Mouse (Mus musculus) embryonic facial prominence, embryonic 11.5 days (tissue): ENCODE measurements around the gene Psmd12. TPM values are rescaled to one million over a fixed set of nuclear protein-coding genes. Genes with fewer than 3 reads are reported as not detected.
A peak's percentile ranks its signal among the peaks of the same experiment; 100 is the strongest.

Experiments used
- ATAC-seq: fragments of 200-750 bp; cut with Nextera tagmentation; replicated peaks from 2 replicates; pipeline ENCODE4 v1.8.0; 2017; ENCODE audit warnings: low read depth; ENCODE audit not compliant: insufficient number of reproducible peaks, low FRiP score, low TSS enrichment
- DNase-seq: peaks from one replicate; pipeline ENCODE4 v3.0.0-alpha.2; 2015; ENCODE audit warnings: low spot score
- H3K27ac ChIP-seq: fragments of 300-500 bp; sonication (generic); replicated peaks from 2 replicates; pipeline ENCODE4 v1.5.1; 2014; ENCODE audit warnings: mild to moderate bottlenecking, low read depth, low read length, control low read depth
- H3K27me3 ChIP-seq: fragments of 300-500 bp; sonication (generic); 2 replicates; pipeline ENCODE4 v1.6.1; 2014; ENCODE audit warnings: mild to moderate bottlenecking, low read length, moderate library complexity, mixed read lengths; ENCODE audit not compliant: control insufficient read depth, insufficient read depth
- H3K36me3 ChIP-seq: fragments of 300-500 bp; sonication (generic); replicated peaks from 2 replicates; pipeline ENCODE4 v1.6.1; 2014; ENCODE audit warnings: low read depth, mild to moderate bottlenecking, low read length, moderate library complexity, mixed read lengths; ENCODE audit not compliant: control insufficient read depth, insufficient read depth
- H3K4me1 ChIP-seq: fragments of 300-500 bp; sonication (generic); 2 replicates; pipeline ENCODE4 v1.6.1; 2014; ENCODE audit warnings: low read length, mixed read lengths; ENCODE audit not compliant: control insufficient read depth, insufficient read depth
- H3K4me2 ChIP-seq: fragments of 300-500 bp; sonication (generic); 2 replicates; pipeline ENCODE4 v1.6.1; 2014; ENCODE audit warnings: low read depth, mild to moderate bottlenecking, control low read depth, low read length, moderate library complexity
- H3K4me3 ChIP-seq: fragments of 300-500 bp; sonication (generic); 2 replicates; pipeline ENCODE4 v1.5.1; 2014; ENCODE audit warnings: low read depth, low read length, control low read depth
- H3K9ac ChIP-seq: fragments of 300-500 bp; sonication (generic); replicated peaks from 2 replicates; pipeline ENCODE4 v1.6.1; 2014; ENCODE audit warnings: mild to moderate bottlenecking, control low read depth, low read length
- H3K9me3 ChIP-seq: fragments of 300-500 bp; sonication (generic); replicated peaks from 2 replicates; pipeline ENCODE4 v1.6.1; 2016; ENCODE audit warnings: mild to moderate bottlenecking, low read length, inconsistent platforms, mixed read lengths; ENCODE audit not compliant: control insufficient read depth
- WGBS: fragments of 180-500 bp; shearing (Covaris S2); extraction: QIAGEN DNeasy Blood & Tissue Kit; methylation state at CpG from one replicate; pipeline ENCODE4 v1.1.7; 2014; 5-methylcytosine and 5-hydroxymethylcytosine counted together
- polyA plus RNA-seq: library from polyadenylated mRNA; unstranded; fragments of >200 nt; fragmentation: Nextera tagmentation; extraction: Ambion mirVana; gene quantifications from 2 replicates; pipeline ENCODE4 v1.2.1, GENCODE M21; 2014

Gene Psmd12
- polyA plus RNA-seq = 227 and 238 TPM in 2 replicates

DNA sequence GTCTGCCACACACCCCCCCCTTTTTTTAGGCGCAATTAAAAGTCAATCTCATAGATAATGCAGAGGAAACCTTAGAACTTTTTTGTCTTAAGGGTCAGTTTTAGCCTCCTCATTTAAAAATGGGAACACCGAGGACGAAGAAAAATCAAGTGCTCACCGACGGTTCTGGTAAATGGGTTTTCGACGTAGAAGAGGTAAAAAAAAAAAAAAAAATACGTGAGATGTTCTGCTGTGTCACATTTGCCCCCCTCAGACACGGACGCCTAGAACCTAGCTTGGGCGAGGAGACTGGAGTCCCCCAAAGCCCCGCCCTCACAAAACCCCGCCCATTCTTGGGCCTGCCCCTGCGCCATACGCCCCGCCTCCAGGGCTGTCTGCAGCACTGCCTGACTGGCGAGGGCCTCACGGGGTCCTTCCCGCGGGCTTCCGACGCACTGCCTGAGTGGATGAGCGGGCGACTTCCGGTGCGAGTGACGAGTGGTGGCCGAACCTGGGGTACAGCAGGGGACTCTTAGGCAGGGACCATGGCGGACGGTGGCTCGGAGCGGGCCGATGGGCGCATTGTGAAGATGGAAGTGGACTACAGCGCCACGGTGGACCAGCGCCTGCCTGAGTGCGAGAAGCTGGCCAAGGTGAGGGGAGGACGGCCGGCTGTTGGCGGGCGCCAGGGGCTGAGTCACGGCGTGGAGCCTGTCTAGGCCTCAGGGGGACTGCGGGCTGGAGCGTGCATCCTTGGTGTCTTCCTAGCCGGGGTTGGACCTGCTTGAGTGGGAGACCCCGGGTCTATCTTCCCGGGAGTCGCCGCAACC, at the start of gene Psmd12:
Gene Psmd12, plus strand, starts transcription at position 432 of the 809 bp plus-strand sequence.
- ATAC-seq = peak; percentile 98
- Histone ChIP-seq H3K9ac (peak within 1 kb of the TSS; percentile 80), H3K4me1 (no peaks in the 10 kb centered on the region), H3K27me3 (no peaks in the 10 kb centered on the region), H3K4me3 (peak within 1 kb of the TSS; percentile 76), H3K4me2 (peak within 1 kb of the TSS; percentile 56), H3K36me3 (no peaks in the 10 kb centered on the region), H3K27ac (no peak within 1 kb of the TSS), H3K9me3 (no peaks in the 10 kb centered on the region)
- WGBS = under 1% methylated on average over 51 of the region's 51 CpGs
- DNase-seq = peak; percentile 98

DNA sequence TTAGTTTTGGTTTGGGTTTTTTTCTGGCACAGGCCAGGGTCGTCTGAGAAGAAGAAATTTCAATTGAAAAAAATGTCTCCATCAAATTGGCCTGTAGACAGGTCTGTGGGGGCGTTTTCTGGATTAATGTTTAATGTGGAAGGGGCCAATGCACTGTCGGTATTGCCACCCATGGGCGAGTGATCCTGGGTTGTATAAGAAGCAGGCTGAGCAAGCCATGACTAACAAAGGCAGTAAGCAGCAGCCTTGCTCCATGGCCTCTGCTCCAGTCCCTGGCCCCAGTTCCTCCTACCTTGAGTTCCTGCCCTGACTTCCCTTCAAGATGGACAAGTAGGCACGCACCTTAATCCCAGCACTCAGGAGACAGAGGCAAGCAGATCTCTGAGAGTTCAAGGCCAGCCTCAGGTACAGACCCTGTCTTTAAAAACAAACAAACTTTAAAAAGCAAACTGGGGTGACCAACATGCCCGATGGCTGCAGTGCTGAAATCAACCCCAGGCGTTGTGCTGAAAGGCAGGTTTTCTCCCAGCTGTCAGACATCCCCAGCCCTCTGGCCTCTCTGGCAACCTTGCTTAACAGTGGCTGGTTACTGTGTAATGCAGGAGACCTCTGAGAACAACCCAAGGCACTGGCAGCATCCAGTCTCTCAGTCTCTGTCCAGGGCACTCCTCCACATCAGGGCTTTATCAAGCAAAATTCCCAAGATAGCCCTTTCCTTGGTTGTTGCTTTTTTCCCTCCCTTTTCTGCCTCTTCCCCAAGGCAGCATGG, 47.9 kb upstream of the Psmd12 start:
- Histone ChIP-seq H3K4me2 (no peak overlapping the region), H3K27ac (no peak overlapping the region), H3K27me3 (no peaks in the 10 kb centered on the region), H3K9me3 (no peaks in the 10 kb centered on the region), H3K4me1 (no peaks in the 10 kb centered on the region), H3K9ac (no peak overlapping the region), H3K4me3 (no peak overlapping the region), H3K36me3 (no peaks in the 10 kb centered on the region)
- ATAC-seq (no peak), DNase-seq (no peak)
- WGBS = 77% methylated on average over 7 of the region's 7 CpGs

DNA sequence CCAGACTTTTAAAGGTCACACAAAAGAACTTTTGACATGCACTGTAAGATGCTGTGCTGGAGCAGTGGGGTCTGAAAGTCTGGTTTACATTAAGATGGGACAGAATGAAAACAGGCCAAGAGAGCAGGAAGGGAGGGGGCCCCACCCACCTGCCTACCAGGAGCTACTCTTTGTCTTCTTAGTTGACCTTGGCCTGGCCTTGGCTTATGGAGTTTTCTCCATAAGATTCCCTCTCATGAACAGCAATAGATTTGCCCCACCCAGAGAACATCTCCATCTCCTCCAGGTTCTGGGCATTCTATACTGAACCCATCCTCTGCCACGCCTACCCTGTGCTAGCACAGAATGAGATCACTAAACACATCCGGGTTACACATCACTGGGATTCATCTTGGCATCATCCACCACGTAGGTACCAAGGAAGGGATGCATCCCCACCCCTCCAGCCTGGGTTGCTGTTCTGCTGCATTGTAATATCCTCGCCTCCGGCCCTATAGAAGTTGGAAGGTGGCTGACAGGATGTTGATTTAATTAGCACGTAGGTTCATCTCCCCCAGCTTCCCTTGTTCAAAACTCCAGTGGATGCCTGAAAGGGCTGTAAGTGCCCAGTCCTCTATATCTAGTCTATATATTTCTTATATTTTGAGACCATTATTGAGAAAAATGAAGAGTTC, 43.4 kb upstream of the Psmd12 start:
- 87% methylated on average over 6 of the region's 6 CpGs for WGBS
- Histone ChIP-seq H3K36me3 (no peaks in the 10 kb centered on the region), H3K4me2 (no peak overlapping the region), H3K27me3 (no peaks in the 10 kb centered on the region), H3K27ac (no peak overlapping the region), H3K4me3 (no peak overlapping the region), H3K9me3 (no peaks in the 10 kb centered on the region), H3K4me1 (no peaks in the 10 kb centered on the region), H3K9ac (no peak overlapping the region)
- ATAC-seq (no peak), DNase-seq (no peak)

DNA sequence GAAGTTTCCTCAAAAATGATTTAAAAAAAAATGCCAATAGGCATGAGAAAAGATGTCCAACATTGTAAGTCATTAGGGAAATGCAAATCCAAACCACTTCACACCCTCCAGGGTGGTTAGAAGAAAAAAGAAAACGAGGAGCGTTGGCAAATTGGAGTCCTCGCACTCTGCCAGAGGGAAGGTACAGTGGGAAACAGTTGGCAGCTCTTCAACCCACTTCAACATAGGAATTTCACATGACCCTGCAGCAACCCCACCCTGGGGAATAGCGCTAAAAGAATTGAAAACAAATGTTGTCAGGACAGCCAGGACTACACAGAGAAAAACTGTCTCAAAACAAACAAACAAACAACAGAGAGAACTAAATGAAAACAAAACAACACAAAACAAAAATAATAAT, 41.6 kb upstream of the Psmd12 start:
- DNase-seq (no peak), ATAC-seq (no peak)
- 79% methylated on average over 4 of the region's 4 CpGs for WGBS
- no peak overlapping the region for H3K9ac ChIP-seq
- H3K27ac ChIP-seq = no peak overlapping the region
- H3K9me3 ChIP-seq = no peaks in the 10 kb centered on the region
- no peaks in the 10 kb centered on the region for H3K36me3 ChIP-seq
- no peak overlapping the region for H3K4me2 ChIP-seq
- no peaks in the 10 kb centered on the region for H3K4me1 ChIP-seq
- no peak overlapping the region for H3K4me3 ChIP-seq
- no peaks in the 10 kb centered on the region for H3K27me3 ChIP-seq

DNA sequence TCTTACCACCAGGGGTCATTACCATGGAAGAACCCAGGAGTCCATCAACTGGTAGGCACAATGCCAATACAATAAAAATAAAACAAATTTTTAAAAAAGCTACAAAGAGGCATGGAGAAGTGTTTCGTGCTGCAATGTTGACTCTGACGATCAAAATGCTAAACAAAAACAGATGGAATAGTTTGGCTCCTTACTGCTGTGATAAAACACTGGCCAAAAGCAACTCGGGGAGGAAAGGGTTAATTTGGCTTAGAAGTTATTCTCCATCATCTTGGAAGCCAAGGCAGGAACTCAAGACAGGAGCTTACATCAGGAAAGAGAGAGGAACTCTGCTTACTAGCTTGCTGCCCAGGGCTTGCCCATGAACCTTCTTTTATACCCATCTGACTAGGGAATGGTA, 41.1 kb upstream of the Psmd12 start:
- Histone ChIP-seq H3K9me3 (no peaks in the 10 kb centered on the region), H3K27me3 (no peaks in the 10 kb centered on the region), H3K27ac (no peak overlapping the region), H3K9ac (no peak overlapping the region), H3K4me2 (no peak overlapping the region), H3K36me3 (no peaks in the 10 kb centered on the region), H3K4me3 (no peak overlapping the region), H3K4me1 (no peaks in the 10 kb centered on the region)
- 56% methylated on average over 3 of the region's 3 CpGs for WGBS
- ATAC-seq (no peak), DNase-seq (peak; percentile 33)

DNA sequence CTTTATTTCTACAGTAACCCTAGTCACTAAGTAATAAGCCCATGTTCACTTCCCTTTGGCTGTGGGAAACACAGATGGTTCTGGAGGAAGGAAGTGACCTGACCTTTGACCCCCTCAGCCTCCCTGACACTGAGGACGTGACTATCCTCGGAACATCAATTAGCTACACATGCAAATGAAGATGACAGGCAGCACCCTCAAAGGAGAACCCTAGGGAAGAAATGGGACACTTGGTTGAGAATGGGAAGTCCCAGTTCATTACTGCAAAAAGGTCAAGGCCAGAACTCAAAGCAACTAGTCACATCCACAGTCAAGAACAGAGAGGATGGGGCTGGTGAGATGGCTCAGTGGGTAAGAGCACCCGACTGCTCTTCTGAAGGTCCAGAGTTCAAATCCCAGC, 38.2 kb upstream of the Psmd12 start:
- no peaks in the 10 kb centered on the region for H3K4me1 ChIP-seq
- no peaks in the 10 kb centered on the region for H3K9me3 ChIP-seq
- no peak overlapping the region for H3K27ac ChIP-seq
- H3K4me3 ChIP-seq = no peak overlapping the region
- ATAC-seq = no peak
- H3K9ac ChIP-seq = no peak overlapping the region
- no peak overlapping the region for H3K4me2 ChIP-seq
- H3K27me3 ChIP-seq = no peaks in the 10 kb centered on the region
- no peak for DNase-seq
- WGBS = 37% methylated on average over 3 of the region's 3 CpGs
- no peaks in the 10 kb centered on the region for H3K36me3 ChIP-seq

DNA sequence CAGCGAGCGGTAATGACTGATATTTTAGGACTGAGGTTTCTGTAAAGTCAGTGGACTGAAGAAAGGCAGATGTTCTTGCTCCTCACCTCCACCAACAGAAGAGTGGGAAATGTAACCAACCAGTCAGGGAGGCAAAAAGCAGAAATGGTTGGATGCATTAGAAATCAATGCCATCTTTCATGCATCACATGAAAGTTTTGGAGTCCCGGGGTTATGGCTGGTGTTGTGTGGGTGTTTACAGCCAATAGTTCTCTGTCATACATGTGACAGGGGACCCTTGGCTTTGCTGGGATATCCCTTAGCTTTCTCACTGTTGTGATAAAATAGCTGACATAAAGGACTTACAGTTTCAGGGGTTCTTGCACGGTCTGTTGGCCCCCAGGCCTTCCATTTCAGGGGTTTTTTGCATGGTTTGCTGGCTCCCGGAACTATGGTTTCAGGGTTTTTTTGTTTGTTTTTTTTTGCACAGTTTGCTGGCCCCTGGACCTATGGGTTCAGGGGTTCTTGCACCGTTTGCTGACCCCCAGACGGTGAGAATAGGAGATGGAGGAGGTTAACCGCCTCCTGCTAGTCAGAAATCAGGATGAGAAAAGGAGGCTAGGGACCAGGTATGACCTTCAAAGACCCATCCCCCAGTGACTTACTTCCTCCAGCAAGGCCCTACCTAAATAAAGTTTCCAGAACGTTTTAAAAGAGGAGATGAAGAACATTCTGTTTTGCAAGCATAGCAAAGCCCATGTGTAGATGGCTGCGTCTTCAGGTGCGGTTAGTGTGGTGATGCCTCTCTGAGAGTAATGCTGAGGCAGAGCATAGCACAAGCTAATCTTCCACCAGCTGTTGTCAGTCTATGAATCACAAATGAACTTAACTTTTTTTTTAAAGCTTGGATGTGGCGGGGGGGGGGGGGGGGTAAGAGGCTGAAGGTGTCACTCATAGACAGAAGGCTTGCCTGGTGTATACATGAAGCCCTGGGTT, 35.9 kb upstream of the Psmd12 start:
- DNase-seq (no peak), ATAC-seq (no peak)
- no peak overlapping the region for H3K27ac ChIP-seq
- H3K4me2 ChIP-seq = no peak overlapping the region
- H3K9me3 ChIP-seq = no peaks in the 10 kb centered on the region
- no peaks in the 10 kb centered on the region for H3K36me3 ChIP-seq
- no peak overlapping the region for H3K9ac ChIP-seq
- no peaks in the 10 kb centered on the region for H3K4me1 ChIP-seq
- WGBS = 76% methylated on average over 12 of the region's 12 CpGs
- H3K27me3 ChIP-seq = no peaks in the 10 kb centered on the region
- H3K4me3 ChIP-seq = no peak overlapping the region
